Comparison of ENCODE assay signal across 29 mouse cellular contexts in genomic region chr1:135586903-135587302, GRCm38 (mm10). TPM values are rescaled to one million over a fixed set of nuclear protein-coding genes. Genes with fewer than 3 reads are reported as not detected.
DNase-seq lines count a peak whose midpoint lies in the region; ATAC-seq and TF ChIP-seq lines count a peak whose summit lies in the region.
"Had no signal": no experiment of that assay in that cellular context is flagged by ENCODE, and none has a peak within 500 bp of the region (broad histone marks: within the 10 kb centered on the region; RNA-seq: fewer than 3 reads in every experiment).

No protein-coding gene starts in this region.

- H3K4me1 ChIP-seq in heart, embryonic 11.5 days (ENCODE audit: control insufficient read depth, insufficient read depth, low read length) = peaks cover 48% of the 10 kb centered on the region
- H3K4me1 ChIP-seq in heart, embryonic 16.5 days (ENCODE audit: control insufficient read depth, insufficient read depth, low read length) = peaks cover 40% of the 10 kb centered on the region
- H3K4me1 ChIP-seq in MEL (ENCODE audit: control insufficient read depth in 1 of 2, insufficient read depth in 2 of 2, low read length in 2 of 2) = peaks cover 0 to 2% of the 10 kb centered on the region in 2 experiments; a peak in 2 of 4 replicates
- peaks cover 33% of the 10 kb centered on the region for H3K4me1 ChIP-seq in intestine, embryonic 15.5 days (replicated peaks)

- intact Hi-C loops in heart, postnatal 25 days (cut with DNase I) = no loop called here

- no peak overlapping the region for H3K9ac ChIP-seq in heart, embryonic 11.5 days (ENCODE audit: low read depth, low read length)
- 0 out of 2 replicates have a peak overlapping the region, but pooled peaks have one; percentile 11 for H3K9ac ChIP-seq in heart, embryonic 16.5 days (ENCODE audit: low read length)
- no peak overlapping the region for H3K9ac ChIP-seq in MEL (ENCODE audit: control insufficient read depth, low read depth, low read length, poor library complexity, severe bottlenecking)
- no peak overlapping the region for H3K9ac ChIP-seq in intestine, embryonic 15.5 days
- H3K9ac ChIP-seq: embryonic facial prominence, embryonic 12.5 days; hindbrain, embryonic 15.5 days; kidney, embryonic 15.5 days; limb, embryonic 13.5 days; liver, embryonic 14.5 days; lung, embryonic 14.5 days; stomach, embryonic 15.5 days had no signal

- peak overlapping the region; percentile 63 for H3K27ac ChIP-seq in heart, embryonic 11.5 days (ENCODE audit: low read depth, low read length)
- H3K27ac ChIP-seq in heart, embryonic 16.5 days (ENCODE audit: low read length) = peak overlapping the region; percentile 32
- H3K27ac ChIP-seq in MEL (ENCODE audit: control insufficient read depth, low read depth, low read length) = peak overlapping the region; percentile 16; the same call in 1 of the 2 replicates
- H3K27ac ChIP-seq in intestine, embryonic 15.5 days = no peak overlapping the region
- H3K27ac ChIP-seq: embryonic facial prominence, embryonic 12.5 days; kidney, embryonic 15.5 days; limb, embryonic 13.5 days; liver, embryonic 14.5 days; stomach, embryonic 15.5 days had no signal

- H3K79me2 ChIP-seq in MEL (ENCODE audit: control insufficient read depth, insufficient read depth, low read length, poor library complexity) = no peaks in the 10 kb centered on the region

- H3K4me3 ChIP-seq in heart, embryonic 11.5 days (ENCODE audit: low read depth, low read length) = no peak overlapping the region
- H3K4me3 ChIP-seq in heart, embryonic 16.5 days (ENCODE audit: low read length) = no peak overlapping the region
- no peak overlapping the region for H3K4me3 ChIP-seq in MEL (ENCODE audit: control insufficient read depth in 1 of 2, insufficient read depth in 1 of 2, low read depth in 2 of 2, low read length in 2 of 2)
- H3K4me3 ChIP-seq in intestine, embryonic 15.5 days (replicated peaks) = no peak overlapping the region
- H3K4me3 ChIP-seq: embryonic facial prominence, embryonic 12.5 days; hindbrain, embryonic 10.5 days; kidney, embryonic 15.5 days; limb, embryonic 13.5 days; stomach, embryonic 15.5 days had no signal

- no peak for TF ChIP-seq RAD21 in MEL (IDR thresholded peaks at IDR 0.05; ENCODE audit: low read depth, low read length)

- no peak overlapping the region for H3K4me2 ChIP-seq in heart, embryonic 11.5 days
- no peak overlapping the region for H3K4me2 ChIP-seq in heart, embryonic 16.5 days (ENCODE audit: low read depth, low read length)
- H3K4me2 ChIP-seq in intestine, embryonic 15.5 days (replicated peaks) = no peak overlapping the region
- H3K4me2 ChIP-seq: embryonic facial prominence, embryonic 12.5 days; kidney, embryonic 15.5 days; limb, embryonic 13.5 days; lung, embryonic 14.5 days; stomach, embryonic 15.5 days had no signal

- no peak for TF ChIP-seq CTCF in MEL (IDR thresholded peaks at IDR 0.05 in 2 of 3, conservative IDR thresholded peaks at IDR 0.05 in 1 of 3; ENCODE audit: control insufficient read depth in 1 of 3, insufficient read depth in 1 of 3, low read depth in 2 of 3, low read length in 3 of 3, poor library complexity in 1 of 3, severe bottlenecking in 1 of 3)

- H3K27me3 ChIP-seq in heart, embryonic 11.5 days (ENCODE audit: control insufficient read depth, insufficient read depth, low read length) = no peaks in the 10 kb centered on the region
- no peaks in the 10 kb centered on the region for H3K27me3 ChIP-seq in heart, embryonic 16.5 days (ENCODE audit: control insufficient read depth, insufficient read depth, low read length)
- H3K27me3 ChIP-seq in MEL (ENCODE audit: control insufficient read depth in 1 of 2, insufficient read depth in 2 of 2, low read length in 2 of 2) = no peaks in the 10 kb centered on the region
- peaks cover 7% of the 10 kb centered on the region for H3K27me3 ChIP-seq in intestine, embryonic 15.5 days (replicated peaks)
- H3K27me3 ChIP-seq: hindbrain, embryonic 15.5 days had no signal

- ATAC-seq in heart, embryonic 11.5 days (replicated peaks; ENCODE audit: insufficient number of reproducible peaks, low FRiP score, low TSS enrichment) = no peak
- ATAC-seq in heart, embryonic 16.5 days (replicated peaks; ENCODE audit: extremely low read depth, insufficient read depth, low FRiP score) = no peak
- no peak for ATAC-seq in intestine, embryonic 15.5 days
- ATAC-seq: CD4-positive, CD25-positive, alpha-beta regulatory T cell, adult 4 months; inflammation-experienced regulatory T-cells, adult 6 months had no signal

- no peak for DNase-seq in heart, postnatal 4 days
- DNase-seq in heart, postnatal 25 days (ENCODE audit: low spot score) = no peak
- DNase-seq in MEL (ENCODE audit: low read depth, low spot score) (peak; percentile 32), MN1 (ENCODE audit: low spot score) (peak; percentile 46)
- DNase-seq in gastrocnemius, adult 8-10 months (ENCODE audit: low spot score in 2 of 2) = no peak
- DNase-seq: adrenal gland, postnatal 10 days; cerebellum, adult 11 months; cerebellum, adult 9-10 months; cerebellum, postnatal 36 days; embryo, embryonic 11 days; gastrocnemius, postnatal 25 days; heart, adult 18-20 months; kidney, adult 18-20 months; lung, embryonic 14.5 days; lung, postnatal 14 days; midbrain, embryonic 14.5 days; right cerebral cortex, postnatal 25 days had no signal

- H3K9me3 ChIP-seq in heart, embryonic 11.5 days (replicated peaks; ENCODE audit: control insufficient read depth, low read length) = no peaks in the 10 kb centered on the region
- no peaks in the 10 kb centered on the region for H3K9me3 ChIP-seq in heart, embryonic 16.5 days (replicated peaks; ENCODE audit: control insufficient read depth, low read length)
- no peaks in the 10 kb centered on the region for H3K9me3 ChIP-seq in MEL (replicated peaks; ENCODE audit: insufficient read depth, low read length)
- no peaks in the 10 kb centered on the region for H3K9me3 ChIP-seq in intestine, embryonic 15.5 days
- H3K9me3 ChIP-seq: embryonic facial prominence, embryonic 12.5 days; hindbrain, embryonic 10.5 days; hindbrain, embryonic 15.5 days; kidney, embryonic 15.5 days; limb, embryonic 13.5 days; stomach, embryonic 15.5 days had no signal

- peak; percentile 43 to 63; a peak in 1 of 4 replicates for TF ChIP-seq EP300 in MEL (IDR thresholded peaks at IDR 0.05; ENCODE audit: low read depth in 1 of 2, low read length in 2 of 2)

- no peaks in the 10 kb centered on the region for H3K36me3 ChIP-seq in heart, embryonic 11.5 days (ENCODE audit: control insufficient read depth, insufficient read depth, low read length)
- no peaks in the 10 kb centered on the region for H3K36me3 ChIP-seq in heart, embryonic 16.5 days (ENCODE audit: control insufficient read depth, insufficient read depth)
- no peaks in the 10 kb centered on the region for H3K36me3 ChIP-seq in MEL (ENCODE audit: control insufficient read depth in 1 of 2, insufficient read depth in 2 of 2, low read length in 2 of 2)
- no peaks in the 10 kb centered on the region for H3K36me3 ChIP-seq in intestine, embryonic 15.5 days
- H3K36me3 ChIP-seq: embryonic facial prominence, embryonic 12.5 days; hindbrain, embryonic 10.5 days; hindbrain, embryonic 15.5 days; kidney, embryonic 15.5 days; limb, embryonic 13.5 days; stomach, embryonic 15.5 days had no signal

- no peak for TF ChIP-seq POLR2A in MEL (IDR thresholded peaks at IDR 0.05; ENCODE audit: control insufficient read depth in 1 of 2, insufficient read depth in 1 of 2, low read depth in 1 of 2, low read length in 2 of 2, poor library complexity in 1 of 2)

TF ChIP-seq in MEL, 35 proteins besides CTCF, POLR2A, EP300 and RAD21:
- no peak for TF ChIP-seq MXI1 (IDR thresholded peaks at IDR 0.05; ENCODE audit: low read depth, low read length)
- TF ChIP-seq SIN3A (IDR thresholded peaks at IDR 0.05; ENCODE audit: low read length) = no peak
- no peak for TF ChIP-seq UBTF (IDR thresholded peaks at IDR 0.05; ENCODE audit: borderline replicate concordance, insufficient read depth, low read depth, low read length)
- TF ChIP-seq ETS1 (IDR thresholded peaks at IDR 0.05; ENCODE audit: low read depth, low read length) = peak; percentile 29; the same call in 1 of the 2 replicates
- TF ChIP-seq TAL1 (IDR thresholded peaks at IDR 0.05; ENCODE audit: low read length) = peak; percentile 31
- no peak for TF ChIP-seq MAX (IDR thresholded peaks at IDR 0.05; ENCODE audit: low read length)
- no peak for TF ChIP-seq USF2 (IDR thresholded peaks at IDR 0.05; ENCODE audit: borderline replicate concordance in 1 of 2, insufficient read depth in 1 of 2, low read depth in 1 of 2, low read length in 2 of 2)
- peak; percentile 67; the same call in 1 of the 2 replicates for TF ChIP-seq TCF12 (IDR thresholded peaks at IDR 0.05; ENCODE audit: low read depth, low read length)
- no peak for TF ChIP-seq GATA1 (IDR thresholded peaks at IDR 0.05; ENCODE audit: low read depth, low read length)

RNA-seq across cellular contexts. Expression of gene Nav1, which starts 20.2 kb away (rescaled TPM):
- 25.2 and 30.8 TPM in 2 replicates for polyA plus RNA-seq in heart, embryonic 11.5 days (2014; fragmentation: Nextera tagmentation; extraction: Ambion mirVana)
- 10 to 100 TPM; 53.9 to 54.8 TPM for total RNA-seq in heart, postnatal 4 days (2021)
- 22.6 and 24.6 TPM in 2 replicates for polyA plus RNA-seq in heart, embryonic 16.5 days (2015; fragmentation: Nextera tagmentation; extraction: Ambion mirVana)
- total RNA-seq in heart, postnatal 25 days (2021) = 10 to 100 TPM; 19.6 to 19.8 TPM
- total RNA-seq in MEL (2012; rRNA removed) = 0.65 and 0.89 TPM in 2 replicates
- polyA plus RNA-seq in MEL (2012; ENCODE audit: insufficient read depth in 1 of 2, insufficient read length in 2 of 2, low read depth in 1 of 2, low replicate concordance in 2 of 2, missing spikeins in 1 of 2) = 1 to 10 TPM in 1 of 2 experiments, not detected in 1; 9.6 TPM
- polyA plus RNA-seq in intestine, embryonic 15.5 days (2015; fragmentation: Nextera tagmentation; extraction: Ambion mirVana) = 11.5 and 12.5 TPM in 2 replicates
- 1 to 10 TPM; 4.3 to 8.4 (median 6.8) TPM for total RNA-seq in gastrocnemius, adult 8-10 months (2022)

Comparison
In these comparisons a context has a peak if more than half of its experiments do, and no peak if none do; other contexts are left out.
1. DNase-seq: peak in MEL (single experiment) and MN1 (single experiment); none in heart, postnatal 4 days (single experiment), heart, postnatal 25 days (single experiment) and gastrocnemius, adult 8-10 months (0 of 2).